Mouse (Mus musculus) intestine, embryonic 14.5 days (tissue): ENCODE measurements at regions not wholly inside any gene's neighbourhood (a gene's known extent, or its start where the extent isn't known, plus 50 kb on each side); places are given as distances from the start of the nearest gene placed in this dataset.

ENCODE experiments used
- ATAC-seq: fragments of 200-750 bp; cut with Nextera tagmentation; replicated peaks from 2 replicates; pipeline ENCODE4 v1.8.0; 2017; ENCODE audit warnings: low read depth, moderate number of reproducible peaks, moderate TSS enrichment, moderate library complexity; ENCODE audit not compliant: low FRiP score, low TSS enrichment
- DNase-seq: peaks from one replicate; pipeline ENCODE4 v3.0.0-alpha.2; 2018; ENCODE audit warnings: low spot score
- H3K27ac ChIP-seq: fragments of 300-500 bp; sonication (generic); 2 replicates; pipeline ENCODE4 v1.5.1; 2014; ENCODE audit warnings: low read depth, mild to moderate bottlenecking, control low read depth
- H3K27me3 ChIP-seq: fragments of 300-500 bp; sonication (generic); replicated peaks from 2 replicates; pipeline ENCODE4 v1.6.1; 2014; ENCODE audit warnings: low read length, control low read depth; ENCODE audit not compliant: control insufficient read depth, insufficient read depth
- H3K36me3 ChIP-seq: fragments of 300-500 bp; sonication (generic); 2 replicates; pipeline ENCODE4 v1.6.1; 2014; ENCODE audit warnings: low read length, control low read depth; ENCODE audit not compliant: control insufficient read depth, insufficient read depth
- H3K4me1 ChIP-seq: fragments of 300-500 bp; sonication (generic); replicated peaks from 2 replicates; pipeline ENCODE4 v1.6.1; 2014; ENCODE audit warnings: low read length, control low read depth, mixed read lengths; ENCODE audit not compliant: control insufficient read depth, insufficient read depth
- H3K4me2 ChIP-seq: fragments of 300-500 bp; sonication (generic); 2 replicates; pipeline ENCODE4 v1.6.1; 2014; ENCODE audit warnings: low read length
- H3K4me3 ChIP-seq: fragments of 300-500 bp; sonication (generic); 2 replicates; pipeline ENCODE4 v1.5.1; 2014; ENCODE audit warnings: low read depth, low read length, control low read depth, mixed read lengths
- H3K9ac ChIP-seq: fragments of 300-500 bp; sonication (generic); 2 replicates; pipeline ENCODE4 v1.6.1; 2014; ENCODE audit warnings: mild to moderate bottlenecking, low read length
- H3K9me3 ChIP-seq: fragments of 300-500 bp; sonication (generic); 2 replicates; pipeline ENCODE4 v1.6.1; 2016; ENCODE audit warnings: low read length, control low read depth; ENCODE audit not compliant: control insufficient read depth
- WGBS: fragments of 180-500 bp; shearing (Covaris S2); extraction: QIAGEN DNeasy Blood & Tissue Kit; methylation state at CpG from one replicate; pipeline ENCODE4 v1.1.7; 2014; 5-methylcytosine and 5-hydroxymethylcytosine counted together

DNA sequence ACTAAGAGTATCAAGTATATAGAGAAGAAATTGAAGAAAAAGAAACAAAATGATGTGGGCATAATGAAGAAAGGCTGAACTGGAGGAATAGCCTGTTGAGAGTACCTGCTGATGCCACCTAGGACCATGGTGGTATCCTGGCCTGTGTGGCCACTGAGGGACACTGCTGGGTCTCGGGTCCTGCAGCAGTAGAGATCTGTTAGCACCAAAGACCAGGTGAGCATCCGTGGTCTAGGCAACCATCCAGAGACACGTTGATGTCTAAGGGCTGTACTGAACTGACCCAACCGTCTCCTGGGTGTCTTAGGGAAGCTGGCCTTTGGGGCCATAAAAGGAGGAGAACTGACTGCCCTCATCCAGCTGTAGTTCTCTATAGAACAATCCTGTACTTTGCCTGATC is 1071.4 kb upstream of the 4930412O13Rik start:
- H3K36me3 ChIP-seq: no peaks in the 10 kb centered on the region
- no peaks in the 10 kb centered on the region for H3K27me3 ChIP-seq
- ATAC-seq (no peak), DNase-seq (no peak)
- H3K9ac ChIP-seq: no peak overlapping the region
- H3K4me2 ChIP-seq: no peak overlapping the region
- H3K27ac ChIP-seq: no peak overlapping the region
- H3K4me1 ChIP-seq: no peaks in the 10 kb centered on the region
- WGBS: 83% methylated on average over 4 of the region's 4 CpGs
- H3K4me3 ChIP-seq: no peak overlapping the region
- no peaks in the 10 kb centered on the region for H3K9me3 ChIP-seq

GRCm38 (mm10) chr2:8818127-8818526 is 1062.9 kb upstream of the 4930412O13Rik start:
- no peak overlapping the region for H3K4me3 ChIP-seq
- H3K4me2 ChIP-seq: no peak overlapping the region
- no peak for DNase-seq
- H3K9ac ChIP-seq: no peak overlapping the region
- no peaks in the 10 kb centered on the region for H3K4me1 ChIP-seq
- no peak for ATAC-seq
- no peaks in the 10 kb centered on the region for H3K9me3 ChIP-seq
- 44% methylated on average over 5 of the region's 5 CpGs for WGBS
- H3K27ac ChIP-seq: no peak overlapping the region
- H3K36me3 ChIP-seq: no peaks in the 10 kb centered on the region
- H3K27me3 ChIP-seq: no peaks in the 10 kb centered on the region

DNA sequence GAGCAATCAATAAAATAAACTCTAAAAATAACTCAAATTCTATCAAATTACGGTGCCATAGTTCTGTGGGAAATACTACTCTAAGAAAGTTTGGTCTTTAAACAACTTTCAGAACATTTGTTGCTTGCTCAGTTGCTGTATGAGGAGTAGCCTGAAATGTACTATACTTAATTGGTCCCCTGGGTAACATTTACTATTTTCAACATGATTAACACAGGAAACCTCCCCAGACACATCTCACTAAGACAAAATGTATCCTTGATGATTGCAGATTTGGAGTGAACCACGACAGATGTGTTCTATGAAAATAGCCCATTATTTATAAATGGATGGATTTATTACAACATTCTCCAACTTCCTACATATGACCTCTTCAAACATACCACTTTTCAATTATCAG is 1055.6 kb upstream of the 4930412O13Rik start:
- Histone ChIP-seq H3K4me1 (no peaks in the 10 kb centered on the region), H3K27me3 (no peaks in the 10 kb centered on the region), H3K36me3 (no peaks in the 10 kb centered on the region), H3K27ac (no peak overlapping the region), H3K4me2 (no peak overlapping the region), H3K9ac (no peak overlapping the region), H3K9me3 (no peaks in the 10 kb centered on the region), H3K4me3 (no peak overlapping the region)
- ATAC-seq (no peak), DNase-seq (no peak)
- WGBS: 56% methylated on average over 2 of the region's 2 CpGs
